Mouse (Mus musculus) hindbrain, embryonic 15.5 days (tissue): Measurements from ENCODE around the gene Tmem223. TPM values are rescaled to one million over a fixed set of nuclear protein-coding genes. Genes with fewer than 3 reads are reported as not detected.

ENCODE experiments used
- ATAC-seq: fragments of 200-750 bp; cut with Nextera tagmentation; 2 replicates; pipeline ENCODE4 v1.8.0; 2017; ENCODE audit warnings: low read depth, moderate number of reproducible peaks, moderate TSS enrichment; ENCODE audit not compliant: low FRiP score
- H3K27ac ChIP-seq: fragments of 300-500 bp; sonication (generic); replicated peaks from 2 replicates; pipeline ENCODE4 v1.5.1; 2015; ENCODE audit warnings: mild to moderate bottlenecking, inconsistent platforms
- H3K27me3 ChIP-seq: fragments of 300-500 bp; sonication (generic); 2 replicates; pipeline ENCODE4 v1.6.1; 2015; ENCODE audit warnings: control low read depth, inconsistent platforms
- H3K36me3 ChIP-seq: fragments of 300-500 bp; sonication (generic); 2 replicates; pipeline ENCODE4 v1.6.1; 2015; ENCODE audit warnings: control low read depth, inconsistent platforms
- H3K4me1 ChIP-seq: fragments of 300-500 bp; sonication (generic); replicated peaks from 2 replicates; pipeline ENCODE4 v1.6.1; 2015; ENCODE audit warnings: control low read depth, inconsistent platforms
- H3K4me2 ChIP-seq: fragments of 300-500 bp; sonication (generic); 2 replicates; pipeline ENCODE4 v1.6.1; 2015; ENCODE audit warnings: moderate library complexity, mild to moderate bottlenecking, inconsistent platforms
- H3K4me3 ChIP-seq: fragments of 300-500 bp; sonication (generic); 2 replicates; pipeline ENCODE4 v1.5.1; 2015; ENCODE audit warnings: mild to moderate bottlenecking, inconsistent platforms
- H3K9ac ChIP-seq: fragments of 300-500 bp; sonication (generic); 2 replicates; pipeline ENCODE4 v1.6.1; 2015; ENCODE audit warnings: inconsistent platforms
- H3K9me3 ChIP-seq: fragments of 300-500 bp; sonication (generic); 2 replicates; pipeline ENCODE4 v1.6.1; 2016; ENCODE audit warnings: control low read depth, inconsistent platforms
- WGBS: fragments of 180-500 bp; shearing (Covaris S2); methylation state at CpG from one replicate; pipeline ENCODE4 v1.1.7; 2015; 5-methylcytosine and 5-hydroxymethylcytosine counted together
- polyA plus RNA-seq: library from polyadenylated mRNA; unstranded; fragments of >200 nt; fragmentation: Nextera tagmentation; extraction: Ambion mirVana; gene quantifications from 2 replicates; pipeline ENCODE4 v1.2.1, GENCODE M21; 2015

Tmem223 gene
- polyA plus RNA-seq, 1 experiment from 2014 or later = 213 TPM

DNA sequence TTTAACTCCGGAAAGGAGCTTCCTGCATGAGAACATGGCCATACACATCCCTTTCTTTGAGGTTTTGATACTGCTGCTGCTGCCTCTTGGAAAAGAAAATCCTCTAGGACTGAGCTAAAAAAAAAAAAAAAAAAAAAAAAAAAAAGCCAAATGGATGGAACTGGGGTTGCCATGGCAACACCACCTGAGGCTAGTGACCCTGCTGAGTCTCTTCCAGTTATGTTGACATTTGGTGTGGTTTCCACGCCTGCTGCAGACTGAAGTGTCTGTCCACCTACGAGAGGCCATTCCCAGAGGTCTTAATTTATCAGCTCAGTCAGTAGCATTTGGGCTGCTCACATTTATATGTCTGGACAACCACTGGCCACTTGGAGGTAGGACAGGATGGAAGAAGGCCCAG lies 17.7 kb downstream of the Tmem223 start:
- Histone ChIP-seq H3K27me3 (no peaks in the 10 kb centered on the region), H3K4me3 (no peak overlapping the region), H3K4me1 (peaks cover 13% of the 10 kb centered on the region), H3K36me3 (peaks cover 19% of the 10 kb centered on the region), H3K27ac (no peak overlapping the region), H3K9ac (no peak overlapping the region), H3K4me2 (no peak overlapping the region), H3K9me3 (no peaks in the 10 kb centered on the region)
- ATAC-seq = no peak
- 22% methylated on average over 3 of the region's 3 CpGs for WGBS

DNA sequence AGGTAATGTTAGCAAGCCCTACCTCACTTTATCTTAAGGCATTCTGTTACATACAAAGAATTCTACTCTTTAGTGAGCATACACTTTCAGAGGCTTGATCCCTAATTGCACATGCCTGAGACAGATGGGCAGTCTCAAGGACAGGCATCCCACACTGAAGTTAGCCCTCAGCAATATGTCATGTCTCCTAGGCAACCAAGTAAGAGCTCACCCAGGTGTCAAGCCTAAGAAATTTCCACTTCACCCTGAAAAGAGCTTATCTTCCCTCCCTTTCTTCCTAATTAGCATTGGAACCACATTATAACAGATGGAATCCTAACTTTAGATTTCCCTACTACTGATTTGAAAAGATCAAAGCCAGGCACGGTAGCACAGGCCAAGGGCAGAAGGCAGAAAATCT lies 18.4 kb downstream of the Tmem223 start:
- H3K36me3 ChIP-seq = peaks cover 24% of the 10 kb centered on the region
- ATAC-seq = no peak
- no peak overlapping the region for H3K27ac ChIP-seq
- H3K9ac ChIP-seq = no peak overlapping the region
- H3K4me1 ChIP-seq = peaks cover 13% of the 10 kb centered on the region
- H3K9me3 ChIP-seq = no peaks in the 10 kb centered on the region
- H3K27me3 ChIP-seq = no peaks in the 10 kb centered on the region
- no peak overlapping the region for H3K4me3 ChIP-seq
- no peak overlapping the region for H3K4me2 ChIP-seq
- 52% methylated on average over 1 of the region's 1 CpGs for WGBS

GRCm38 (mm10) chr19:8790171-8790570 lies 19.4 kb downstream of the Tmem223 start:
- no peak for ATAC-seq
- no peak overlapping the region for H3K4me3 ChIP-seq
- H3K9me3 ChIP-seq = no peaks in the 10 kb centered on the region
- H3K9ac ChIP-seq = no peak overlapping the region
- peaks cover 9% of the 10 kb centered on the region for H3K4me1 ChIP-seq
- H3K27me3 ChIP-seq = no peaks in the 10 kb centered on the region
- 85% methylated on average over 7 of the region's 7 CpGs for WGBS
- peaks cover 34% of the 10 kb centered on the region for H3K36me3 ChIP-seq
- H3K27ac ChIP-seq = no peak overlapping the region
- H3K4me2 ChIP-seq = no peak overlapping the region

DNA sequence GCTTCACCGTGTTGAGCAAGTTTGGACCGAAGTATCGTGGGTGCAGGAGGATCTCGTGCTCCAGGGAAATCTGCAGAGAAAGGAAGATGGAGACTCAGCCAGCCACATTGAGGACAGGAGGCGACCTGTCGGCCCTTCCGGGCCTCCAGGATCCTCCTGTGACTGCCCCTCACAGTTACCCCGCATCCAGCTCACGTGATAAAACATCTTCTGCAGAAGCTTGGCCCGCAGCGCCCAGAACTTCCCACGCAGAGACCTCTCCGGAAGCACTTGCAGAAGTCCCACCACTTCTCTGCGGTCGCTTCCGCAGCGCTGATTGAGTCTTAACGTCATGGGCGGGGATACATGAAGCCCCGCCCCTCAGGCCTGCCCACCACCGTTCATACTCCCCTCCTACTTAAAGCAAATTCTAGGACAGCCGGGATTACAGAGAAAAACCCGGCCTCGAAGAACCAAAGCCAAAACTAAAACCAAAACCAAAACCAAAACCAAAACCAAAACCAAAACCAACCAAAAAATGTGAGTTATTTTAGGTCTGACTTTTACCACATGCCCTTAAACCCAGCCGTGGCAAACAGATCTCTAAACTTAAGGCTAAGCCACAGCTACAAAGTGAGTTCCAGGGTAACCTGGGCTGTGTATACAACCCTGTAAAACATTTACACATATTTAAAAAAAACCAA lies 27.6 kb downstream of the Tmem223 start, which contains the start of gene Polr2g:
TSS of gene Polr2g (minus strand) at position 314 of the 683 bp plus-strand sequence.
- Histone ChIP-seq H3K9ac (peak within 1 kb of the TSS; percentile 72), H3K27ac (peak within 1 kb of the TSS; percentile 72), H3K36me3 (peaks cover 20% of the 10 kb centered on the region), H3K4me3 (peak within 1 kb of the TSS; percentile 71), H3K9me3 (no peaks in the 10 kb centered on the region), H3K4me1 (peaks cover 22% of the 10 kb centered on the region), H3K27me3 (no peaks in the 10 kb centered on the region), H3K4me2 (peak within 1 kb of the TSS; percentile 83)
- WGBS = 2% methylated on average over 25 of the region's 25 CpGs
- ATAC-seq = peak; percentile 76

DNA sequence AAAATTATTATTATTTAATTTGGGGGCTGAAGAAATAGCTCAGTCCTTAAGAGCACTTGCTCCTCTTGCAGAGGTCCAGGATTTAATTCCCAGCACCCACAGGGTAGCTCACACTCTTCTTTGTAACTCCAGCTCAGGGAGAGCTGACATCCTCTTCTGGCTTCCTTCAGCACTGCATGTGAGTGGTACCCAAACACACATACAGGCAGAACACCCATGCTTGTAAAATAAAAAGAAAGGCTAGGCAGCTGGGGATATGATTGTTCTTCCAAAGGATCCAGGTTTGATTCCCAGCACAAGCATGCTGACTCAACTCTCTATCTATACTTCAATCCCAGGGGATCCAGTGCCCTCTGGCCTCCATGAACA lies 28.1 kb downstream of the Tmem223 start:
- Histone ChIP-seq H3K27ac (peak overlapping the region; percentile 72; the same call in 1 of the 2 replicates), H3K4me1 (peaks cover 26% of the 10 kb centered on the region), H3K4me3 (peak overlapping the region; percentile 71; the same call in 1 of the 2 replicates), H3K9me3 (no peaks in the 10 kb centered on the region), H3K4me2 (peak overlapping the region; percentile 83), H3K9ac (0 out of 2 replicates have a peak overlapping the region, but pooled peaks have one; percentile 72), H3K27me3 (no peaks in the 10 kb centered on the region), H3K36me3 (peaks cover 15% of the 10 kb centered on the region)
- no peak for ATAC-seq

- peak; percentile 98 for ATAC-seq
- Histone ChIP-seq H3K36me3 (peaks cover 27% of the 10 kb centered on the region), H3K4me2 (peak within 1 kb of the TSS; percentile 57), H3K27ac (peak within 1 kb of the TSS; percentile 92), H3K9me3 (no peaks in the 10 kb centered on the region), H3K27me3 (no peaks in the 10 kb centered on the region), H3K4me1 (peaks cover 23% of the 10 kb centered on the region), H3K4me3 (peak within 1 kb of the TSS; percentile 66), H3K9ac (peak within 1 kb of the TSS; percentile 51)
- under 1% methylated on average over 30 of the region's 30 CpGs for WGBS
Observed at GRCm38 (mm10) chr19:8802130-8802821, 31.5 kb downstream of the Tmem223 start, which contains the start of gene Zbtb3. Zbtb3 (plus strand) TSS chr19:8802555.

DNA sequence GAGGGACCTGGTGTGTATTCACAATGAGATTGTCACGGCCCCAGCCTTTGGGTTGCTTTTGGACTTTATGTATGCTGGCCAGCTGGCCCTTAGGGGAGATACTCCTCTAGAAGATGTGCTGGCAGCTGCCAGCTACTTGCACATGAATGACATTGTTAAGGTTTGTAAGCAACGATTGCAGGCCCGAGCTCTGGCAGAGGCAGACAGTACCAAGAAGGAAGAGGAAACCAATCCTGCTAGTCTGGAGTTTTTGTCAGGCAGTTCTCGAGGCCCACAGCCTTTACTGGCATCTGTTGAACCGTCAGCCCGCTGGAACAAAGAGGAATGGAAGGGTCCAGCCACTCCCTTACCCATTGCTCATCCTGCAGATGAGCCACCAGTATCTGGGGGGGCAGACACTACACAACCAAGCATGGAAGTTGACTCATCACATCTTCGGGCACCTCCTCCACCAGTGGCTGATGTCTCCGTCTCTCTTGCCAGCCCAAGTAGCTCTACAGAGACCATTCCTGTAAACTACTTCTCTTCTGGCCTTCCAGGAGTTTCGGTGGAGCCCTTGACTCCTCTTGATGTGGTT lies 32.5 kb downstream of the Tmem223 start:
- Histone ChIP-seq H3K27ac (peak overlapping the region; percentile 92; the same call in 1 of the 2 replicates), H3K27me3 (no peaks in the 10 kb centered on the region), H3K4me3 (peak overlapping the region; percentile 66), H3K9me3 (no peaks in the 10 kb centered on the region), H3K36me3 (peaks cover 33% of the 10 kb centered on the region), H3K9ac (no peak overlapping the region), H3K4me2 (peak overlapping the region; percentile 57), H3K4me1 (peaks cover 16% of the 10 kb centered on the region)
- 89% methylated on average over 9 of the region's 9 CpGs for WGBS
- ATAC-seq = no peak

DNA sequence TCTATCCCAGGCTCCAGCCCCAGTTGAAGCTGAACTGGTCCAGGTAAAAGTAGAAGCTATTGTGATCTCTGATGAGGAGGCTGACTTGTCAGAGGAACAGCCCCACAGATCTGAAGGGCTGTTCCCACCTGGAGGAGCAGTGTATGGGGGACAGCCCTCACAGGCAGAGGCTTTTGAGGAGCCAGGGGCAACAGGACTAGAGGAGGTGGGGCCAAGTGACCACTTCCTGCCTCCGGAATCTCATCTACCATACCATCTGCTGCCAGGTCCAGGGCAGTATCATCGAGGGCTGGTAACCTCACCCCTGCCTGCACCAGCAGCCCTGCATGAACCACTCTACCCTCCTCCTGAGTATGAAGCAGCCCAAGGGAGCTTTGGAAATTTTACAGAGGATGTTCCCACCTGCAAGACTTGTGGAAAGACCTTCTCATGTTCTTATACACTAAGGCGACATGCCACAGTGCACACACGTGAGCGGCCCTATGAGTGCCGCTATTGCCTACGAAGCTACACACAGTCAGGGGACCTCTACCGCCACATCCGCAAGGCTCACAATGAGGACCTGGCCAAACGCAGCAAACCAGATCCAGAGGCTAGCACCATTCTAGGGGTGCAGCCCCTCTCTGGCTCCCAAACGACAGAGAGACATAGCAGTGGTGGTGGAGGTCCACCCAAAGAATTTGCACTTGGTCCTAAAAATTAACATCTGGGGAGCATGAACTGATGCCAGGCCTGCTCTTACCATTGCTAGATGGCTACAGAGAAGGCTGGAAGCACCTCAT lies 33.3 kb downstream of the Tmem223 start:
- no peak for ATAC-seq
- H3K4me2 ChIP-seq = no peak overlapping the region
- 93% methylated on average over 11 of the region's 11 CpGs for WGBS

GRCm38 (mm10) chr19:8806810-8807209 lies 36.0 kb downstream of the Tmem223 start:
- 95% methylated on average over 5 of the region's 5 CpGs for whole genome bisulfite sequencing
- peaks cover 51% of the 10 kb centered on the region for H3K36me3 ChIP-seq
- H3K27me3 ChIP-seq = no peaks in the 10 kb centered on the region
- H3K9me3 ChIP-seq = no peaks in the 10 kb centered on the region
- H3K4me3 ChIP-seq = no peak overlapping the region
- H3K4me2 ChIP-seq = no peak overlapping the region
- H3K27ac ChIP-seq = no peak overlapping the region
- H3K9ac ChIP-seq = no peak overlapping the region
- H3K4me1 ChIP-seq = peaks cover 13% of the 10 kb centered on the region
- no peak for ATAC-seq

More for the DNA sequence above, 33.3 kb downstream of the Tmem223 start:
- peaks cover 16% of the 10 kb centered on the region for H3K4me1 ChIP-seq
- H3K36me3 ChIP-seq = peaks cover 34% of the 10 kb centered on the region
- H3K27me3 ChIP-seq = no peaks in the 10 kb centered on the region
- H3K27ac ChIP-seq = no peak overlapping the region
- no peak overlapping the region for H3K9ac ChIP-seq
- H3K9me3 ChIP-seq = no peaks in the 10 kb centered on the region
- H3K4me3 ChIP-seq = no peak overlapping the region

DNA sequence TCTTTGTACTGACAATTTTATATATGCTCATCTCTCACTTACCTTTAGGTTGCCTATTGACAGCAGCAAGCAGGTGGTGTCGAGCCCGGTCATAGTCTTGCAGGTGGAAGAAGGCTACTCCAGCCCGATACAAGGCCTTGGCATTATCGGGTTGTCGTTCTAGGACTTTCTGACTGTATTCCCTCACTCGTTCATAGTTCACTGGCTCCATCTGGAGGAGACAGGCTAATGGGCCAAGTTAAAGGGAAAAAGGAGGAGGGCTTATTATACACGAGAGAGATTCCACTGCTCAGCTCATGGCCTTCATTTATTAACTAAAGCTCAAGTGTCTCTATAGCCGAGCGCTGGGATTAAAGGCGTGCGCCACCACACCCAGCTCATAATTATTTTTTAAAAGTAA lies 45.0 kb downstream of the Tmem223 start:
- Histone ChIP-seq H3K4me1 (peaks cover 45% of the 10 kb centered on the region), H3K27ac (no peak overlapping the region), H3K4me3 (no peak overlapping the region), H3K36me3 (peaks cover 26% of the 10 kb centered on the region), H3K27me3 (no peaks in the 10 kb centered on the region), H3K4me2 (0 out of 2 replicates have a peak overlapping the region, but pooled peaks have one; percentile 35), H3K9me3 (no peaks in the 10 kb centered on the region), H3K9ac (no peak overlapping the region)
- no peak for ATAC-seq
- 67% methylated on average over 11 of the region's 11 CpGs for WGBS

GRCm38 (mm10) chr19:8817001-8817400 lies 46.2 kb downstream of the Tmem223 start:
- Histone ChIP-seq H3K9ac (no peak overlapping the region), H3K9me3 (no peaks in the 10 kb centered on the region), H3K27ac (no peak overlapping the region), H3K36me3 (peaks cover 20% of the 10 kb centered on the region; the same call in 1 of the 2 replicates), H3K4me2 (peak overlapping the region; percentile 35), H3K4me3 (no peak overlapping the region), H3K27me3 (no peaks in the 10 kb centered on the region), H3K4me1 (peaks cover 56% of the 10 kb centered on the region)
- WGBS = 86% methylated on average over 3 of the region's 3 CpGs
- no peak for ATAC-seq
